Mouse (Mus musculus) olfactory bulb, adult 2 months (tissue): ENCODE results near the gene Dmrt3.

Experiments used
- CTCF ChIP-seq: fragments of 200-500 bp; IDR thresholded peaks from 2 replicates; pipeline ENCODE4 v1.5.1; 2012; ENCODE audit warnings: low read depth, mild to moderate bottlenecking, low read length, moderate library complexity; ENCODE audit not compliant: insufficient read depth
- POLR2A ChIP-seq: fragments of 200-500 bp; IDR thresholded peaks from 2 replicates; pipeline ENCODE4 v1.6.1; 2012; ENCODE audit warnings: mild to moderate bottlenecking, low read depth, low read length, moderate library complexity; ENCODE audit not compliant: insufficient read depth

DNA sequence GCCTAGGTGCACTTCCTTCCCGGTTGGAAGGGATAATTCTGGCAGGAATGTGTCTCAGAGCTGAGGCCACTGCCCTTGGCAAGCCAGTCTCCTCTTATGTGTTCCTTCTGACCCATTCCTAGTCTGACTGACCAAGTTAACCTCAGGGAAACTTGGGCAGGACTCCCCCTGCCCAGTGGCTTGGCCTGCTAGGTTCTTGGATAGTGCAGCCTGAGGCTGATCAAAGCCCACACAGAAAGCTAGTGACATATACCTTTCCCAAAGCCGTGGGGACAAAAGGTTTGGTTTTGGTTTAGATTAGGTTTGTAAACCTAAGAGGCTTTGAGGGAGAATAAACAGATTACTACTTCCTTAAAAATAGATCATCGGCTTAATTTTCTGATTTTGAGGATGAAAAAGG lies 37.0 kb downstream of the Dmrt3 start:
- TF ChIP-seq POLR2A (no peak), CTCF (no peak)
